Mouse (Mus musculus): ENCODE results near the gene Hspbap1. TPM values are rescaled to one million over a fixed set of nuclear protein-coding genes. Genes with fewer than 3 reads are reported as not detected.

The Hspbap1 gene
- polyA plus RNA-seq (2014; fragmentation: Illumina TruSeq; extraction: RNeasy Lipid Tissue Mini Kit (QIAGEN cat#74804); ENCODE audit: low read depth, low replicate concordance) = 1.9 TPM

DNA sequence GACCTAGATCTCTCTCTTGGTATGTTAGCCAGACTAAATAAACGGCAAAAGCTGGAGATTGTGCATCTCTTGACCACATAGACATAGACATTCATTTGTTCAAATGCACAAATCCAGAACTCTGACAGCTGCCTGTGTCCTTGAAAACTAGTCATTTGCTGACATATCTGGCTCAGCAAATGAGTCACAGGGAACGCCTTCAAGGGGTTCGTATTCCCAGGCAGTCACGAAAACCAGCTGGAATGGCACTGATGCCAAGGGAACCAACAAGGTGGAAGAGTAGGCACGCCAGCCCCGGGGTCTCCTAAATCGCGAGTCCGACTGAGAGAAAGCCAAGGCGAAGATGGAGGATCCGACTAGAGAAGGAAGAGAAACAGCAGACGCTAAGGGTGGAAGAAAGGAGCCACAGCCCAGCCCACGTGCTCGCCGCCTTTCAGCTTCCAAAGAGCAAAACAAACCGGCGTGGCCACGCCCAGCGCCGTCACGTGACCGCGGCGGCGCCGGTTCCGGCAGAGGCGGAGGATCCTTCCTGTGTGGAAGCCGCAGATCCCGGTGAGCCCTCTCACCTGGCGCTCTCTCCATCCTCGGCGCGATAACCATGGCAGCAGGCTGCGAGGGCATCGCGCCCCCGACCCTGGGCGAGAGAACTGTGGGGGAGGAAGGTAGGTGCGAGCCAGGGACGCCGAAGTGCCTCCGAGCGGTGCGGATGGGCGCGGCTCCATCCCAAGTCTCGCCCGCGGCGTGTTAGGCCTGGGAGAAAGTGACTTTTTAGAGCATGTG is at the start of gene Hspbap1:
TSS of gene Hspbap1 (plus strand) at position 498 of the 780 bp plus-strand sequence.

DNA sequence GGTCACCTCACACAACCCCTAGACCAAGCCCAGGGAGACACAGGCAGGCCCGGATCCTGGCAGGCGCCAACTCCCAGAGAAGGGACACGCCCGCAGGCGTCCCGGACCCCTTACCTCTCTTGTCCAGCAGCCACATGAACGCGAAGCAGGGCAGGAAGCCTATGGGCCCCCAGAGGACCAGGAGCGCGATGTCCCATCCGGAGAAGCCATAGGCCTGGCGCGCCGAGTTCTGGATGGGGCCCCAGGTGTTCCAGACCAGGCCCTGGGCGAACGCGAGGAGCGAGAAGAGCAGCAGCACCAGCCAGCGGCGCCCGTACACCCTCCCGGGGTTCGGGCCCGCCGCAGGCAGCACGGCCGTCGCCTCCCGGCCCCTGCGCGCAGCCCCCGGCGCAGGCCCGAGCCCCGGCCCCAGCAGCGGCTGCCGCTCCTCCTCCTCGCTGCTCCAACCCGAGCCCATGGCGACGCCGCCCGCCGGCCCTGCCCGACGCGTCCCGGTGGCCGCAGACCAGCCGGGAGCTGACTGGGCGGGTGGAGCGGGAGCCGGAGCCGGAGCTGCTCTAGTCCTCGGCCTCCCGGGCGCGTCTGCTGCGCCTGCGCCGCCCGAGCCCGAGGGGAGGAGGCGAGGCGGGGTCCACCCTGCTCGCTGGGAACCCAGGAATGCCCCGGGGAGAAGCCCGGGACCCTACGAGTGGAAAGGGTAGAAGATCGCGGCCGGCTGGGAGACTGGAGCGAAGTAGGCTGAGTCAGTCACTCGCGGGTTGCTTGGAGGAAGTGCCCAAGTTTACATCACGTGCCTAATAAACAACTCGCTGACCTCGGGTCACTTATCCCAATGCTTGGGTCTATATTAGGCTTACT is 1.2 kb upstream of the Hspbap1 start, which contains the start of gene Dirc2:
TSS of gene Dirc2 (minus strand) at position 572 of the 858 bp plus-strand sequence.

DNA sequence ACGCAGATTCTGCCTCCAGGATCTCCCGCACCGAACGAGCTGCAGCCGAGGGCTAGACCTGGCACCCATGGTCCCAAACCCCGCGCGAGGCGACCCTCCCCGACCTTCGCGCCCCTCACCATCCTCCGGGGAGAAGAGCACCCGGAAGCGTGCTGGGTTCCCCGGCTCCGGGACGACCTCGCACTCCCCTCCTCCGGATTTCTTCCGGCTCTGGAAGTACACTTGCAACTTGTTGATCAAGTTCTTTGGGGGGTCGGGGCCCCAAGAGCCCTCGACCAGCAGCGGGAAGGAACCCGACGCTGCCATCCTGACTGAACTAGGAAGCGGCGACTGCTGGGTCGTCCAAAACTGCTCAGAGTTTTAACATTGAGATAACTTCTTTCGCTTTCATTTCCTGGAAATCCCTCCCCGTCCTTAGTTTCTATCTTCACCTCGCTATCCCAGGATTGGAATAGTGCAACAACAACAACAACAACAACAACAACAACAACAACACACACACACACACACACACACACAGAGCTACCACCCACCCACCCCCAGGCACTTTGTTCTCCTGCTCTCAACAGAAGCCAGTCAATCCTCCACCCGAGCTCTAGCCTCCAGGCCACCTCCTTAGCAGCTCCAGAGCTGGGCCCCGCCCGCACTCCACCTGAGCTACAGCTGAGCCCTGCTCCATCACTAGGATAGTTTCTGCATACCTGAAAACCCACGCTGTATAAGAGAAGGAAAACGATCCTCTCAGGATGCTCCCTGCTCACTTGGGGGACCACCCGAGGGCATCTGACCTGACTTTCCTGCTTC is 101.1 kb downstream of the Hspbap1 start, which contains the start of gene Parp14:
TSS of gene Parp14 (minus strand) at position 497 of the 804 bp plus-strand sequence.

Other genes starting within 250 kb of the Hspbap1 start
- 0.26 TPM for gene Sema5b, start 229.2 kb upstream of the Hspbap1 start, polyA plus RNA-seq (2014; fragmentation: Illumina TruSeq; extraction: RNeasy Lipid Tissue Mini Kit (QIAGEN cat#74804); ENCODE audit: low read depth, low replicate concordance)
- 13.3 TPM for gene Dirc2, start 1.0 kb upstream of the Hspbap1 start, polyA plus RNA-seq (2014; fragmentation: Illumina TruSeq; extraction: RNeasy Lipid Tissue Mini Kit (QIAGEN cat#74804); ENCODE audit: low read depth, low replicate concordance)
- 13.2 TPM for gene Parp14, start 101.2 kb downstream of the Hspbap1 start, polyA plus RNA-seq (2014; fragmentation: Illumina TruSeq; extraction: RNeasy Lipid Tissue Mini Kit (QIAGEN cat#74804); ENCODE audit: low read depth, low replicate concordance)
- 60.9 TPM for gene Parp9, start 168.1 kb downstream of the Hspbap1 start, polyA plus RNA-seq (2014; fragmentation: Illumina TruSeq; extraction: RNeasy Lipid Tissue Mini Kit (QIAGEN cat#74804); ENCODE audit: low read depth, low replicate concordance)
- gene Dtx3l, start 168.8 kb downstream of the Hspbap1 start, polyA plus RNA-seq (2014; fragmentation: Illumina TruSeq; extraction: RNeasy Lipid Tissue Mini Kit (QIAGEN cat#74804); ENCODE audit: low read depth, low replicate concordance) = 40.4 TPM
- 49.0 TPM for gene Kpna1, start 208.4 kb downstream of the Hspbap1 start, polyA plus RNA-seq (2014; fragmentation: Illumina TruSeq; extraction: RNeasy Lipid Tissue Mini Kit (QIAGEN cat#74804); ENCODE audit: low read depth, low replicate concordance)

Measured in liver, adult 10 weeks (tissue).